Mouse (Mus musculus): ENCODE data around the gene F2rl3.

Gene F2rl3

GRCm38 (mm10) chr8:72762306-72762705, 626 bp downstream of the F2rl3 start:
- DNase-seq (ENCODE audit: extremely low spot score, low read depth, low spot score): no peak

- no peak for DNase-seq (ENCODE audit: extremely low spot score, low read depth, low spot score)
Measured at GRCm38 (mm10) chr8:72765696-72766095, 4.0 kb downstream of the F2rl3 start.

- no peak for DNase-seq (ENCODE audit: extremely low spot score, low read depth, low spot score)
Measured at GRCm38 (mm10) chr8:72766777-72767176, 5.1 kb downstream of the F2rl3 start.

GRCm38 (mm10) chr8:72777797-72778196, 16.1 kb downstream of the F2rl3 start:
- DNase-seq (ENCODE audit: extremely low spot score, low read depth, low spot score): no peak

- no peak for DNase-seq (ENCODE audit: extremely low spot score, low read depth, low spot score)
Measured at GRCm38 (mm10) chr8:72780644-72781043, 19.0 kb downstream of the F2rl3 start.

GRCm38 (mm10) chr8:72801583-72801982, 39.9 kb downstream of the F2rl3 start:
- no peak for DNase-seq (ENCODE audit: extremely low spot score, low read depth, low spot score)

GRCm38 (mm10) chr8:72812690-72813089, 51.0 kb downstream of the F2rl3 start:
- DNase-seq (ENCODE audit: extremely low spot score, low read depth, low spot score): no peak
